Mouse (Mus musculus): Measurements from ENCODE around the gene Mettl23.
"Not testable (repeated sequence)": the region's sequence is repeated elsewhere in the genome, so short reads cannot be mapped to it uniquely, and the experiment has no call there.

- not testable (repeated sequence) for TF ChIP-seq CTCF (IDR thresholded peaks at IDR 0.05; ENCODE audit: low read depth, low read length); GATA1 (IDR thresholded peaks at IDR 0.05; ENCODE audit: borderline replicate concordance, low read length); POLR2AphosphoS5 (IDR thresholded peaks at IDR 0.05; ENCODE audit: insufficient replicate concordance, low read depth, low read length); TAL1 (conservative IDR thresholded peaks at IDR 0.05; ENCODE audit: low read depth, low read length)
Measured at GRCm38 (mm10) chr11:116902588-116902987, 59.5 kb downstream of the Mettl23 start.

Measured in G1E (cell line).